Comparison of ENCODE assay signal across 26 mouse cellular contexts in genomic region chr3:53813421-53813977, GRCm38 (mm10). TPM values are rescaled to one million over a fixed set of nuclear protein-coding genes. Genes with fewer than 3 reads are reported as not detected.
DNase-seq lines count a peak whose midpoint lies in the region; ATAC-seq and TF ChIP-seq lines count a peak whose summit lies in the region.
"Had no signal": no experiment of that assay in that cellular context is flagged by ENCODE, and none has a peak within 500 bp of the region (broad histone marks: within the 10 kb centered on the region; RNA-seq: fewer than 3 reads in every experiment).

No protein-coding gene starts in this region.

- H3K79me2 ChIP-seq in heart, adult 2 months (replicated peaks; ENCODE audit: control insufficient read depth, insufficient read depth, low read length), result no peaks in the 10 kb centered on the region

- intact Hi-C loops in heart, adult 2 months (cut with DNase I), result no loop called here

- H3K4me3 ChIP-seq in kidney, embryonic 15.5 days (replicated peaks), result no peak overlapping the region
- H3K4me3 ChIP-seq in limb, embryonic 13.5 days, result no peak overlapping the region
- H3K4me3 ChIP-seq in hindbrain, postnatal 0 days (ENCODE audit: low read length), result no peak overlapping the region
- no peak overlapping the region for H3K4me3 ChIP-seq in heart, adult 2 months
- H3K4me3 ChIP-seq: embryonic facial prominence, embryonic 10.5 days; erythroblast, embryonic 14.5 days; heart, embryonic 12.5 days; hindbrain, embryonic 15.5 days had no signal

- no peaks in the 10 kb centered on the region for H3K9me3 ChIP-seq in kidney, embryonic 15.5 days (replicated peaks)
- H3K9me3 ChIP-seq in limb, embryonic 13.5 days, result no peaks in the 10 kb centered on the region
- no peaks in the 10 kb centered on the region for H3K9me3 ChIP-seq in hindbrain, postnatal 0 days (ENCODE audit: low read length)
- H3K9me3 ChIP-seq: embryonic facial prominence, embryonic 10.5 days; heart, embryonic 12.5 days; hindbrain, embryonic 15.5 days had no signal

- H3K9ac ChIP-seq in kidney, embryonic 15.5 days, result no peak overlapping the region
- H3K9ac ChIP-seq in limb, embryonic 13.5 days, result no peak overlapping the region
- no peak overlapping the region for H3K9ac ChIP-seq in hindbrain, postnatal 0 days (replicated peaks; ENCODE audit: low read length)
- H3K9ac ChIP-seq in heart, adult 2 months (ENCODE audit: low read depth, low read length), result no peak overlapping the region
- H3K9ac ChIP-seq: heart, embryonic 12.5 days; hindbrain, embryonic 15.5 days had no signal

- no peaks in the 10 kb centered on the region for H3K27me3 ChIP-seq in kidney, embryonic 15.5 days
- H3K27me3 ChIP-seq in limb, embryonic 13.5 days, result no peaks in the 10 kb centered on the region
- H3K27me3 ChIP-seq in hindbrain, postnatal 0 days (ENCODE audit: insufficient read depth, low read length), result no peaks in the 10 kb centered on the region
- H3K27me3 ChIP-seq in heart, adult 2 months (ENCODE audit: control insufficient read depth, insufficient read depth, low read length), result no peaks in the 10 kb centered on the region
- H3K27me3 ChIP-seq: heart, embryonic 12.5 days; hindbrain, embryonic 15.5 days had no signal

- WGBS in kidney, embryonic 15.5 days, result 23% methylated on average over 7 of the region's 7 CpGs
- WGBS in limb, embryonic 13.5 days, result 18% methylated on average over 7 of the region's 7 CpGs
- WGBS in hindbrain, postnatal 0 days, result 74% methylated on average over 7 of the region's 7 CpGs
- 71% methylated on average over 7 of the region's 7 CpGs for WGBS in heart, adult 2 months

- H3K36me3 ChIP-seq in kidney, embryonic 15.5 days, result no peaks in the 10 kb centered on the region
- H3K36me3 ChIP-seq in limb, embryonic 13.5 days, result no peaks in the 10 kb centered on the region
- no peaks in the 10 kb centered on the region for H3K36me3 ChIP-seq in hindbrain, postnatal 0 days (ENCODE audit: insufficient read depth, low read length)
- H3K36me3 ChIP-seq in heart, adult 2 months (ENCODE audit: control insufficient read depth, insufficient read depth, low read length), result no peaks in the 10 kb centered on the region
- H3K36me3 ChIP-seq: embryonic facial prominence, embryonic 10.5 days; heart, embryonic 12.5 days; hindbrain, embryonic 15.5 days had no signal

- no peak for TF ChIP-seq POLR2A in brain, embryonic 14.5 days (IDR thresholded peaks at IDR 0.05; ENCODE audit: borderline replicate concordance, extremely low read depth, insufficient read depth, insufficient read length, poor library complexity, severe bottlenecking)
- no peak for TF ChIP-seq POLR2A in heart, adult 2 months (IDR thresholded peaks at IDR 0.05; ENCODE audit: insufficient read depth, low read depth, low read length)

- TF ChIP-seq EP300 in heart, adult 2 months (IDR thresholded peaks at IDR 0.05; ENCODE audit: insufficient read depth, low read depth, low read length), result no peak

- DNase-seq in kidney, adult 9 months, result no peak
- DNase-seq in brain, embryonic 14.5 days (ENCODE audit: low read depth), result peak; percentile 52
- peak; percentile 20 for DNase-seq in embryo, embryonic 11 days
- no peak for DNase-seq in hindbrain, postnatal 0 days (ENCODE audit: low spot score)
- no peak for DNase-seq in cerebellum, adult 18-20 months
- no peak for DNase-seq in heart, adult 2 months
- DNase-seq: adrenal gland, postnatal 25 days; cerebellum, adult 9-10 months; gastrocnemius, postnatal 25 days; layer of hippocampus, postnatal 36 days; lung, postnatal 14 days; thymus, postnatal 4 days had no signal

- H3K27ac ChIP-seq in kidney, embryonic 15.5 days, result no peak overlapping the region
- peak overlapping the region; percentile 23; the same call in 1 of the 2 replicates for H3K27ac ChIP-seq in limb, embryonic 13.5 days
- no peak overlapping the region for H3K27ac ChIP-seq in hindbrain, postnatal 0 days
- no peak overlapping the region for H3K27ac ChIP-seq in heart, adult 2 months
- H3K27ac ChIP-seq: embryonic facial prominence, embryonic 10.5 days; hindbrain, embryonic 15.5 days had no signal

- 0 out of 2 replicates have a peak, but pooled peaks cover 4% of the 10 kb centered on the region for H3K4me1 ChIP-seq in kidney, embryonic 15.5 days
- peaks cover 10% of the 10 kb centered on the region; the same call in 1 of the 2 replicates for H3K4me1 ChIP-seq in limb, embryonic 13.5 days
- no peaks in the 10 kb centered on the region for H3K4me1 ChIP-seq in hindbrain, postnatal 0 days (ENCODE audit: insufficient read depth, low read length)
- no peaks in the 10 kb centered on the region for H3K4me1 ChIP-seq in heart, adult 2 months (ENCODE audit: control insufficient read depth, insufficient read depth, low read length)
- H3K4me1 ChIP-seq: embryonic facial prominence, embryonic 10.5 days; heart, embryonic 12.5 days; hindbrain, embryonic 15.5 days had no signal

- ATAC-seq in kidney, embryonic 15.5 days (replicated peaks; ENCODE audit: low FRiP score), result peak; percentile 85
- peak; percentile 81 for ATAC-seq in limb, embryonic 13.5 days (ENCODE audit: low FRiP score, low read depth)
- no peak for ATAC-seq in hindbrain, postnatal 0 days
- ATAC-seq: activated CD4-positive, CD25-positive, alpha-beta regulatory T cell, adult 4 months had no signal

- TF ChIP-seq CTCF in brain, embryonic 14.5 days (IDR thresholded peaks at IDR 0.05; ENCODE audit: borderline replicate concordance, extremely low read depth, insufficient read depth, insufficient read length), result no peak
- no peak for TF ChIP-seq CTCF in hindbrain, postnatal 0 days (IDR thresholded peaks at IDR 0.05; ENCODE audit: low read depth)
- TF ChIP-seq CTCF in heart, adult 2 months (IDR thresholded peaks at IDR 0.05), result no peak

- H3K4me2 ChIP-seq in kidney, embryonic 15.5 days, result no peak overlapping the region
- H3K4me2 ChIP-seq in limb, embryonic 13.5 days (replicated peaks), result no peak overlapping the region
- no peak overlapping the region for H3K4me2 ChIP-seq in hindbrain, postnatal 0 days (ENCODE audit: low read depth, low read length)
- H3K4me2 ChIP-seq: heart, embryonic 12.5 days; hindbrain, embryonic 15.5 days had no signal

RNA-seq across cellular contexts. Expression of gene Gm10985, which starts 31.4 kb away (rescaled TPM):
- polyA plus RNA-seq in kidney, embryonic 15.5 days (2015; fragmentation: Nextera tagmentation; extraction: Ambion mirVana), result not detected in 2 replicates
- polyA plus RNA-seq in brain, embryonic 14.5 days (2012; rRNA removed), result not detected in 2 replicates
- not detected in 2 replicates for polyA plus RNA-seq in limb, embryonic 13.5 days (2015; fragmentation: Nextera tagmentation; extraction: Ambion mirVana)
- total RNA-seq in hindbrain, postnatal 0 days (2014; rRNA removed), result not detected in 2 replicates
- not detected in 2 replicates for polyA plus RNA-seq in hindbrain, postnatal 0 days (2015; fragmentation: Nextera tagmentation; extraction: Ambion mirVana)
- not detected for total RNA-seq in heart, adult 2 months (2021)
- polyA plus RNA-seq in heart, adult 2 months (2012; rRNA removed), result not detected in 2 replicates
- total RNA-seq: adrenal gland, postnatal 25 days; gastrocnemius, postnatal 25 days; heart, postnatal 25 days; layer of hippocampus, postnatal 36 days; left cerebral cortex, postnatal 36 days; megakaryocyte-erythroid progenitor cell, adult 5-6 weeks had no signal
- polyA plus RNA-seq: activated CD4-positive, CD25-positive, alpha-beta regulatory T cell, adult 4 months; C2C12; embryonic facial prominence, embryonic 10.5 days; erythroblast, embryonic 14.5 days; heart, embryonic 12.5 days; hindbrain, embryonic 15.5 days; large intestine, adult 2 months; liver, embryonic 16.5 days; small intestine, adult 2 months had no signal

RNA-seq across cellular contexts. Expression of gene Ufm1, which starts 50.1 kb away (rescaled TPM):
- polyA plus RNA-seq in kidney, embryonic 15.5 days (2015; fragmentation: Nextera tagmentation; extraction: Ambion mirVana), result 103 and 114 TPM in 2 replicates
- 44.5 and 45.6 TPM in 2 replicates for polyA plus RNA-seq in brain, embryonic 14.5 days (2012; rRNA removed)
- polyA plus RNA-seq in limb, embryonic 13.5 days (2015; fragmentation: Nextera tagmentation; extraction: Ambion mirVana), result 114 TPM in 2 replicates
- total RNA-seq in hindbrain, postnatal 0 days (2014; rRNA removed), result 18.0 and 19.8 TPM in 2 replicates
- 86.6 and 89.0 TPM in 2 replicates for polyA plus RNA-seq in hindbrain, postnatal 0 days (2015; fragmentation: Nextera tagmentation; extraction: Ambion mirVana)
- total RNA-seq in heart, adult 2 months (2021), result 10 to 100 TPM; 47.9 to 53.9 TPM
- polyA plus RNA-seq in heart, adult 2 months (2012; rRNA removed), result 9.6 and 18.9 TPM in 2 replicates

Comparison
In these comparisons a context has a peak if more than half of its experiments do, and no peak if none do; other contexts are left out.
1. DNase-seq: peak in brain, embryonic 14.5 days (single experiment) and embryo, embryonic 11 days (single experiment); none in kidney, adult 9 months (single experiment), hindbrain, postnatal 0 days (single experiment), cerebellum, adult 18-20 months (0 of 2) and heart, adult 2 months (0 of 2).